Mouse (Mus musculus) adrenal gland, adult 18-20 months (tissue): ENCODE measurements around the gene Wdr82. TPM values are rescaled to one million over a fixed set of nuclear protein-coding genes. Genes with fewer than 3 reads are reported as not detected.

Experiments
- DNase-seq, 2 experiments: peaks; one replicate each; pipeline ENCODE4 v3.0.0; 2021 to 2022; ENCODE audit warnings: low spot score in 2 of 2
- total RNA-seq, 2 experiments: library from RNA; stranded (reverse); gene quantifications; 1 replicate in 1 of 2; 2 replicates in 1 of 2; pipeline ENCODE4 v1.2.3; 2021

Wdr82 gene
- total RNA-seq, 2 experiments from 2014 or later = 73.7 to 81.6 TPM

GRCm38 (mm10) chr9:106220894-106221523 is 50.3 kb downstream of the Wdr82 start:
- DNase-seq = no peak

- DNase-seq = no peak
These were observed 51.6 kb downstream of the Wdr82 start, which contains the start of gene Tlr9 for GRCm38 (mm10) chr9:106222261-106222851. Gene Tlr9, plus strand, starts transcription at chr9:106222598.

GRCm38 (mm10) chr9:106222994-106223393 is 52.3 kb downstream of the Wdr82 start:
- DNase-seq = no peak

GRCm38 (mm10) chr9:106225469-106226150 is 54.9 kb downstream of the Wdr82 start:
- no peak for DNase-seq

GRCm38 (mm10) chr9:106226151-106226682 is 55.5 kb downstream of the Wdr82 start:
- DNase-seq = no peak

GRCm38 (mm10) chr9:106227790-106228429 is 57.2 kb downstream of the Wdr82 start:
- no peak for DNase-seq

- DNase-seq = no peak
These were observed 59.5 kb downstream of the Wdr82 start for GRCm38 (mm10) chr9:106230051-106230733.

GRCm38 (mm10) chr9:106230734-106231106 is 60.0 kb downstream of the Wdr82 start:
- DNase-seq = no peak

- DNase-seq = no peak
These were observed 60.5 kb downstream of the Wdr82 start for GRCm38 (mm10) chr9:106231220-106231619.

- no peak for DNase-seq
These were observed 61.1 kb downstream of the Wdr82 start for GRCm38 (mm10) chr9:106231816-106232215.

- no peak for DNase-seq
These were observed 62.2 kb downstream of the Wdr82 start for GRCm38 (mm10) chr9:106232956-106233355.

- no peak for DNase-seq
These were observed 63.2 kb downstream of the Wdr82 start for GRCm38 (mm10) chr9:106233953-106234352.

- no peak for DNase-seq
These were observed 64.6 kb downstream of the Wdr82 start for GRCm38 (mm10) chr9:106235194-106235830.

GRCm38 (mm10) chr9:106236156-106236817 is 65.6 kb downstream of the Wdr82 start:
- DNase-seq = no peak

GRCm38 (mm10) chr9:106236818-106237211 is 66.1 kb downstream of the Wdr82 start:
- DNase-seq = no peak

- DNase-seq = no peak
These were observed 66.7 kb downstream of the Wdr82 start for GRCm38 (mm10) chr9:106237401-106237800.

- no peak for DNase-seq
These were observed 67.2 kb downstream of the Wdr82 start for GRCm38 (mm10) chr9:106237878-106238277.
